Mouse (Mus musculus): ENCODE measurements around the gene Slc25a45.

GRCm38 (mm10) chr19:5871273-5871672 lies 6.3 kb upstream of the Slc25a45 start:
- TF ChIP-seq CTCF (IDR thresholded peaks at IDR 0.05; ENCODE audit: borderline replicate concordance, insufficient read depth, low read length) (no peak), POLR2A (IDR thresholded peaks at IDR 0.05; ENCODE audit: low read depth, low read length) (peak; percentile 48)
